Mouse (Mus musculus): ENCODE data around the gene Cd160.
A peak's percentile ranks its signal among the peaks of the same experiment; 100 is the strongest.

Gene Cd160

DNA sequence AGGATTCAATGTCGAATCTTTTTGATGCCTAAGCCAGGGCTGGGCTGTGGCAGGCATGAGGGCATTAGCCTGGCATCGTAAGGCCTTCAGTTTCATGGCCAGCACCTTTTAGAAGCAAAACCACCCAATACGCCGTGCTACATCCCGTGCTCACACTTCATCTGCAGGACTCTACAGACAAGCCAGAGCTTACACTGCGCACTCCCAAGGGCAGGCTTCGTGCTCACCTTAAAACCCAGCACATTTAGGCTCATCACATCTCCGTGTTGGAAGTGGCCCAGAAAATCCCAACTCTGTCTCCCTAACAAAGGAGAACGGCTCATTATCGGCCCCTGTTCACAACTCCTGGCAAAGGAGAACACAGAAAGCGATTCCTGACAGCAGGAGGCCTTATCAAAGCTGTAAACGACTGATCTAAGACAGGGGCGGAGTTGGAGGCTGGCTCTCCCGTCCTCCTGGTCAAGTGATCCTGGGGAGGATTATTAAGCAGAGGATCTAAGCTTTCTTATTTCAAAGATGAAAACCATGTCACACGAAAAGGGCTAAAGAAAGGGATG is 765 bp downstream of the Cd160 start:
- no peak for DNase-seq (ENCODE audit: low spot score in 2 of 2)

DNA sequence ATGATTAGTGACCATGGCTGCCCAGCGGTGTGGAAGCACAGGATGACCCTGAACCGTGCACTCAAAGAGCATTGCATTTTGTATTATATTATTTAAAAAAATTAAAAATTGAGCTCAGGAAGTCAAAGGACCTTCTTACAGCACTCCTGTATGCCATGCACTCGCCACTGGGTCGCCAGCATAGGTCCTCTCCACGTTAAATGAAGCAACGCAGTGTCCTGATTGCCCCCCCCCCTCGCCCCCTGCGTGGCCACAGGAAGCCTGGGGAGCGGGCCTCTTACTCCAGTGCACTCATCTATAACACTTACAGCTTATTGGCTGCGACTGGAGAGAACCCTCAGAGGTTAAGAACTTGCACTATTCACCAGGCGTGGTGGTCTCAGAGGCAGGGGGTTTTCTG is 3.9 kb downstream of the Cd160 start:
- DNase-seq (ENCODE audit: low spot score in 2 of 2) = no peak

DNA sequence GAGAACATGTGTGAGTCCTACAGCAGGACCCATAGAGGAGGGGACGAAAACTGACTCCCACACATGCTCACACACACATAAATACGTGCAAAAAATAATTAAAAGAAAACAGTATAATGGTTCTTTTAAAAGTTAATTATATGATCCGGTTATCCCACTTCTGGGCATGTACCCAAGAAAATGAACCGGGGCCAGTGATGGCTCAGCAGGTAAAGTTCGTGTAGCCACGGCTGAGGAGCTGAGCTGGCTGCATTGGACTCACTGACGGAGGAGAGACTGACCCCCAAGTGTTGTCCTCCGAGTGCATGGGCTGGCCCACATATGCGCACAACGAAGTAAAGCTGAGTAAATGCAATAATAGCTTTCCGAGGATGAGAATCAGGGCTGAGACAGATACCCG is 4.5 kb downstream of the Cd160 start:
- DNase-seq (ENCODE audit: low spot score in 2 of 2) = no peak

DNA sequence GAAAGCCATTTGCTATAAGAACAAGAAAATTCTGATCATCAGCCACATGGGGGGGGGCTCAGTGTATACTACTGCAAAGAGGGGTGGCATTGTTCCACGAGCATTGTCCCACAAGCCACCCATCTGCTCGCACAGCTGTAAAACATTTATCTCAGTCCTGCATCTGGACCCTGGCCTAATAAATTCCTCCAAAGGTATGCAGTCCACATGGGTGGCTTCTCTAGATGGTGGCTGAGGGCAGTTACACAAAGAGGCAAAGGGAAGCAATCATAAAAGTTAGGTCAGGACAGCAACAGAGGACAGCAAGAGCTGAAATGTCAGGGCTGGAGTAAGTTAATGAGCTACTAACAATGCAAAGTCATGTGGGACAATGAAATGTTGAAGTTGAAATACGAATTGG is 5.5 kb downstream of the Cd160 start:
- DNase-seq (ENCODE audit: low spot score in 2 of 2) = no peak

DNA sequence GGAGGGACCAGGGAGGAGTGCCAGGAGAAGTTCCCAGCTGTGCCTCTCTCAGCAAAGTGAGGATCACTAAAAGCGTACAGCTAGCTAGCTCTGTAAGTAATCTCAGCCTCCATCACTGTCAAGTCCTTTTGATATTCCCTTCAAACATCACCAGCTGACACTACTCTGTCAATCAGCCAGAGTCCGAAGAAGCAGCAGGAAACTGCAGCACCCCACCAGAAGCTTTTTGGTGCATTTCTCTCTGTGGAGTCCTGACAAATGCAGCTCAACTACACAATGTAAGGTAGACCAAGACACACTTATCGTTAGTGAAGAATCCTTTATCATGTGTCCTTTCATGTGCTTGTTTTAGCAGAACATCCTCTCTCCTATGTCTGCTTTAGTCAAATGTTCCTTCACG is 7.6 kb downstream of the Cd160 start:
- DNase-seq (ENCODE audit: low spot score in 2 of 2) = no peak

DNA sequence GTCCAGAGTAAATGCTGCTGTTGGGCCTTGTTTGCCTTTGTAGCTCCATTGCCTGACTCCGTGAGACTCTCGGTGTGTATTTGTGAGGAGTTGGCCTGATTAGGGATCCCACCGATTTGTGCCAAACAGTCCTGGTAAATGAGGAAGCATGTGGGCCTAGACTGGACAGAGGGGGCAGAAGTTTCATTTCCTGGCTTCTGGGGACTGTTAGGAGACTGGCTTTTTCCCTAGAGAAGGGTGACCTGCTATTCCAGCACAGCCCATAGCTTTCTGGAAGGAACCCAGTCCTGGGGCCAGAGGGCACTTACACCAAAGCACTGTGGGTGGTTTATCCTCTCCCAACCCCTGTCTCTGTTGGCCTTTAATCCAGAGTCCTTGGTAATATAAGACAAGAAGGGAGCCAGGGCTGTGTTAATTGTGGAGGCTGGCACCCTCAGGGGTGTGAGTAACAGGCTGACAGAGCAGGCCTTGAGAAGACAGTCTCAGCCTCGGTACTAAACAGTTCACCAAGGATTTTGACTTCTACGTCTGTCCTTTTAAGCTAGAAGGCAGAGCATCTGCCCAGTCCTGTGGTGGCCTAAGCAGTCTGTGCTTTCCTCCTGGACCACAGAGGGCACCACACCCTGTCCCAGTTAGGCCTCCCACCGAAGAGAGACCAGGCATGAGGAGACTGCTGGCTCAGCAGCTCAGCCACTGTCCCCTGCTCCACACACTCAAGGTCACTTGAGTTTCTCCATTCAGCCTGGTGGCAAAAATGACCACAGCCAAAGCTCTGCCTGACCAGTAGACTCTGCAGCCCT is 8.8 kb downstream of the Cd160 start:
- DNase-seq (ENCODE audit: low spot score in 2 of 2) = no peak

DNA sequence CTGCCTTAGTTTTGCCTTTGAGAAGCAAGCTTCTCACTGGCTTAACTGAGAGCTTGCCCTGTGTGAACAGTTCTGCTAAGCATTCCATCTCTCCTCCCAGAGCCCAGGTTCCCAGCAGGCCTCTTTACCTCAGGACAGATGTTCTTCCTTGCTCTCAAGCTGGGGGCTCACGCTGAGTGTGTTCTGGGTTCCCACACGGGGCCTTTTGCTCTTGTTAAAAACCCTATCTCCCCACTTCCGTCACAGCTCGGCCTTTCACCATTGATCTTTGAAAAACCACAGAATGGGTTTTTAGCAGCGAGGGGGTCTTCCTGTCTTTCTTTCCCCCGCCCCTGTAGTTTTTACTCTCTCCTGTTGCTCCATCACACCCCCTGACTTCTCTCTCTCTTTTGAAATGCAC is 14.8 kb downstream of the Cd160 start:
- no peak for DNase-seq (ENCODE audit: low spot score in 2 of 2)

DNA sequence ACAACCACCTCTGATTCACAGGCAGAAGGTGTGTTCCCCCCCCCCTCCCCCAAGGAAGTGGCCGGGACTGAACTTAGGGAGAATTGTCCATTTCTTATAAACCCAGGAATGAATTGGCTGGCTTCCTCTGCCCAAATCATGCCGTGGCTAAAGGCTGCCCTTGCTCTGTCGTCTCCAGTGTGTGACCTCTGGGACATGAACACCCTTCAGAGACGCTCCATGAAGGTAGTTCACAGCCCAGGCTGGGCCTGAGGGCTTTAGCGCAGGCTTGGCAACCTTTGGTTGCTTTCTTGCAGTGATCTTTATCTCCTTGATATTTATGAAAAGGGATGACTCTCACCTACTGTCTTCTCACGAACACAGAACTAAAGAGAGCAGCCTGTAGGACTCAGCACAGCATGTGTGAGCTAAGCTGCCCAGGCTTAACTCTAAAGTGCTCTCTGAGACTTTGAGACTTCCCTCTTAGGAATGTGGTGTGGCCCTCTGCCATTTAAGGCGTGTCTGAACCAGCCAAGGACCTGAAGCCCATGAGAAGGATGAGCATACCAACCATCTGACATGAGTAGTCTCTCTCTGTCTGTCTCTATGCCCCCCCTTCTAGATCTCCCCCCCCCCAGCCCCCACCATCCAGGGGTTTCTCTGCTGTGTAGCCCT is 15.4 kb downstream of the Cd160 start:
- no peak for DNase-seq (ENCODE audit: low spot score in 2 of 2)

DNA sequence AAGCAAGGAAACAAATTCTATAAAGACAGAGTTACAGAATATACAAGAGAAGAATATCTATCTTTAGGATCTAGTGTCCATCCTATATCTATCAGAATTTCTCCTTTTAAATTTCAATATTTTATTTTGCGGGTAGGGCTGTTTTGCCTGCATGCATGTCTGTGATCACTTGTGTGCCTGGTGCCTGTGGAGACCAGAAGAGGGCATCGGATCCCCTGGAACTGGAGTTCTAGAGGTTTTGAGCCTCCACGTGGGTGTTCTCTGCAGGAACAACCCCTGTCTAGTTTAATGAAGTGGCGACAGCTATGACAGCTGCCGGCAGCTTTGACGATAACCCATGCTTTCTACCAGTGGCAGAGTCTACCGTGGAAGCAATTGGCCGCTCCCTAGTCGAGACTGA is 16.0 kb downstream of the Cd160 start:
- peak in 1 of 2 experiments; percentile 14 for DNase-seq (ENCODE audit: low spot score in 2 of 2)

DNA sequence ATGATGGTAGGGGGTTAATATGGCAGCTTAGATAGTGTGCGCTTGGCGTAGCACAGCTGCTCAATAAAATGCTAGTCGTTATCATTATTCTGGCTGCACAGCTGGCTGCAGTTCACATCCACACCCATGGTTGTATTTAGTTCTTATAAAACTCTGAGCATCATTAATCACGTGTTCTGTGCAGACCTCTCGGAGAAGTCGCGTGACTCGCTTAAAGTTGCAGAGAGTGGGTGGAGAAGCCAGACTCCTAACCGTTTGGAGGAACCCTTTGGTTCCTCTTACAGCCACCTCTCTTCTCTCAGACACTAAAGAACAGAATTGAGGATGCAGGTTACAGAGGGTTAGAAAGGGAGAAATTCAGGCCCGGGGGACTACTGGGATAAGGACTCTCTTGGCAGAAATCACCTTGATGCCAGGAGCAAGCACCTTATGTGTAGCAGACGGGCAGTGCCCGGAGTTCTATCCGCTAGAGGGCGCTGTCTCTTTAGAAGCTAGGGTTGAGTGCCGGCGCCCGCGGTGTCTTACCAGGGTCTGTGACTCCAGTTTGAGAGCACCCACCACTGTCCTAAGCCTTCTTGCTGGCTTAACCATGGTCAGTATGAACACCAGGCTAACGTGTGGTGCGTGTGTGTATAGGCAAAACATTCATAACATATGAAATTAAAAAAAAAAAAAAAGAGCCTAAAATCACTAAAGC is 16.6 kb downstream of the Cd160 start:
- peak; percentile 62 to 82 for DNase-seq (ENCODE audit: low spot score in 2 of 2)

DNA sequence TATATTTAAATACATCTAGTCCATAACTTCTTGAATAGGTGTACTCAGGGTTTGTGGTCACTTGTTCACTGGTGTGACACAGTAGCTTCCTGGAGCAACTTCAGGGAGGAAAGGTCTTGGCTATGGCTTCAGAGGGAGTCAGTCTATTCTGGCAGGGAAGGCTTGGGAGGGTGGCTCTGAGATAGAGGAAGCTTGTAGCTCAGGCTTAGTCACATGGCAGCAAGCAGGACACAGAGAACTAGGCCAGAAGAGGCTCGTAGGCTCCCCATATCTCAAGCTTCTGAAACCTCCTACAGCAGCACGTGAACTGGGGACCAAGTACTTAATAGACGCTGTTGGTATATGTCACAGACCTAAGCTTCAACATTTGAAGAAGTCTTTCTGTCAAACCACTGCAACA is 17.9 kb downstream of the Cd160 start:
- no peak for DNase-seq (ENCODE audit: low spot score in 2 of 2)

DNA sequence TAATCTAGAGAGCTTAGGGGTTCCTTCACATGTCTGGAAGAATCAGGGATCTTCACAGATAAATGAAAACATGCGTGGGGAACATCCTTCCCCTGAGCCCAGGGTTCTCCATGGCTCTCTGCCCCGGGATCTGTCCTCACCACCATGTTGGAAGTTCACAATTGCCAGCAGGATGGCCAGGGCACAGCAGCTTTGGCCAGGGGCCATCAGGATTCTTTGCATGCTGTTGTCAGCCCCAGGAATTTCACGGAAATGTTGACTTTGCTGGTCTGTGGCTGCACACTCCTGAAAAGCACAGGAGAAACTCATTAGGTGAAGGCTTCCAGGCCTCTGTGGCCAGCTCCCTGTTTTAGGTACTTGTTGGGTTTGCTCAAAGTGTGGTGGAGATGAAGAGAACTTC is 20.5 kb downstream of the Cd160 start:
- DNase-seq (ENCODE audit: low spot score in 2 of 2) = no peak

DNA sequence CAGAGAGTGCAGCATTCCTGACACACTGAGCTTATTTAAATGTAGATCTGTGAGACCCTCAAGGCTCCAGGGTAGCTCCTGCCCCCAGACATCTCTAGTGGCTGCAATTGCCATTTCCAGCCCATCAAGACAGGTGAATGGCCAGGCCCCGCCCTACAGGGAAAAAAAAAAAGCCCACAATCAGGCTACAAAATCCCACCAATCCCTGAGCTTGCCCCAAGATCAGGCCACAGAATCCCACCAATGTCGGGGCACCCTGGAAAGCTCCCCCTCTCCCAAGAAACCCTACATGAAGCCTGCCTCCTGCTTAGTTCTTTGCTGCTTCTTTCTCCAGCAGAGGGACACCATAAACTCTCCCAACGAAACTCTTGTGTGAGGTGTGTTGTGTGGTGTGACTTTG is 21.0 kb downstream of the Cd160 start:
- no peak for DNase-seq (ENCODE audit: low spot score in 2 of 2)

DNA sequence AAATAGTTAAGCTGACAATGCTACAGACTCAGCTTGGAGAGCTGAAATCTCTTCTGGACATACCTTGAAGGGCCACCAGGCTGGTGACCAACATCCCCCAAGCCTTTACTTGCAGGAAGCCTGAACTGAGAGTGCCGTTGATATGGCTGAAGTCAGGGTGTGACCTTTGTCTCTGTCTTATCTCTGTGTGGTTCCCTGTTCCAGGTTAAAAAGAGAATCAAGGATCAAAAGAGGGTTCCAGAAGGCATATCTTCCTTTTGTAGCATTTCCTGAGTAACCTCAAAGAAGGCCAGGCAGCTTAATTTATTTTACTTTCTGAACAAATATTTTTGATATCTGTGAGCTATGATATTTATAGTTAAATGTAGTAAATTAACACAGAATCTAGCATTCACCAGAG is 26.9 kb downstream of the Cd160 start:
- DNase-seq (ENCODE audit: low spot score in 2 of 2) = no peak

DNA sequence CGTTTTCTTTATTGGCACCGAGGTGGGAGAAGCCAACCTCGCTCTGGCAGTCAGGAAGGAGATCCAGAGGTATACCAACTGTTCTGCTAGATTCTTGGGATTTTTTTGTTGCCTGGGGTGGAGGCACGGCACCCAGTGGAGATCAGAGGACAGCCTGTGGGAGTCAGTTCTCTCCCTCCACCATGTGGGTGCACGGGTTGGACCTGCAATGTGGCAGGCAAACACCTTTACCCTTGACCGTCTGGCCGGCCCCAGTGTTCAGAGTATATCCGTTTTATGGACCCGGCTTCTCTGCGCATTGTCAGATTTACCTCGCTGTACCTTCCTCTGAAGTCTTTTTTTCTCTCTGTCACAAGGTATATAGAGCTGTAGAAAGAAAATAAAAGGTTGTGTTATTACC is 28.9 kb downstream of the Cd160 start:
- DNase-seq (ENCODE audit: low spot score in 2 of 2) = no peak

DNA sequence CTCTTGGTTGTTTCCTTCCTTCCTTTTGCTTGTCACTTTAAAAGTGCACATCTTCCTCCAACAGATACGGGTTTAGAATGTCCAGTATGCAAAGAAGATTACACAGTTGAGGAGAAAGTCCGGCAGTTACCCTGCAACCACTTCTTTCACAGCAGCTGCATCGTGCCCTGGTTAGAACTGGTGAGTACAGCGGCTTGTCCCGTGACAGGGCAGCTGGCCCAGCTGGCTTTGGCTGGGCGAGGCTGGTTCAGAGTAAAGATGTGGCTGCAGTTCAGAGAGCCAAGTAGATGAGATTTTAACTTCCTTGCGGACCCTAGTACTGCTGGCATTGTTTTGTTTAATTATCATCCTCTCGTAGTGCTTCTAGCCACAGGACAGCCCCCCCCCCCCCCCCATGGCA is 40.6 kb downstream of the Cd160 start:
- no peak for DNase-seq (ENCODE audit: low spot score in 2 of 2)

DNA sequence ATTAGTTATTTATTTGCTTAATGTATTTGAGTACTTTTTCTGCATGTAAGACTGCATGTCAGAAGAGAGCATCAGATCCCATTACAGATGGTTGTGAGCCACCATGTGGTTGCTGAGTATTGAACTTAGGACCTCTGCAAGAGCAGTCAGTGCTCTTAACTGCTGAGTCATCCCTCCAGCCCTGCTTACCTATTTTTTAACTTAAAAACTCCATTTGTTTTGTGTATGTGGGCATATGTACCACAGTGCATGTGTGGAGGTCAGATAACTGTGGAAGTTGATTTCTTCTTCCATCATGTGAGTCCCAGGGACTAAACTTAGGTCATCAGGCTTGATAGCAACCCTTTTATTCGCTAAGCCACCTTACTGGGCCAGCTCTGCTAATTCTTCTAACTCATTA is 41.4 kb downstream of the Cd160 start:
- no peak for DNase-seq (ENCODE audit: low spot score in 2 of 2)

DNA sequence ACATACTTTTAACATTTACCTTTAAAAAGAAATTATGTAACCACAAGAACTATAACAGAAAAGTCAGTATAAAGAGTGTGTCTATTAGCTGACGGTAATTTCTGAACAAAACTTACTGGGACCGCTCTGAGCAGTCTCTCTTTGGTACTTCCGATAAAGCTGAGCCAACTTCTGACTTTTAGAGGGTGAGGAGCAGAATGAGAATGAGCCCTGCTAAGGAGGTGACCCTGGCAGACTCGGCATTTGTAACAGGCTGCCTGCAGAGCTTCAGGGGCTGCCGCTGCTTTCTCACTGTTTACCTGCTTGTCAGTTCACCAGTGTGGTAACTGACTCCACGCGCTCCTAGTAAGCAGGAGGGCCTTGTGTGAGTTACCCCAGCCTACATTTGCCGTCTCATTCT is 46.9 kb downstream of the Cd160 start:
- no peak for DNase-seq (ENCODE audit: low spot score in 2 of 2)

DNA sequence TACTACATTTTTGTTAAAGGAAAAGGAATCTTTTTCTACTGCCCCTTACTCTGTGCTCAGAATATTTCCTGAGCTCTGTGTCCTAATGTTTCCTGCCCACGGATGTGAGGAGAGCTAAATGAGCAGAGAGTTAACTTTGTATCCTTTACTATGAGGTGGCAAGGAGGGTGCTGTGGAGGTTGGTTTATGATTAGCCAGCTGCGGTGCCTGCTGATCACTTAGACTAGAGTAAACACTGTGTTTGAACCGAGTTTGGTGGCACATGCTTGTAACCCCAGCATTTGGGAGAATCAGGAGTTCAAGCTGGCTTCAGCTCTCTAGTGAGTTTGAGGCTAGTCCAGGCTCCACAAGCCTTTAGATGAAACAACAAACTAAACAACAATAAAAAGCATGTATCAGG is 52.0 kb downstream of the Cd160 start:
- no peak for DNase-seq (ENCODE audit: low spot score in 2 of 2)

DNA sequence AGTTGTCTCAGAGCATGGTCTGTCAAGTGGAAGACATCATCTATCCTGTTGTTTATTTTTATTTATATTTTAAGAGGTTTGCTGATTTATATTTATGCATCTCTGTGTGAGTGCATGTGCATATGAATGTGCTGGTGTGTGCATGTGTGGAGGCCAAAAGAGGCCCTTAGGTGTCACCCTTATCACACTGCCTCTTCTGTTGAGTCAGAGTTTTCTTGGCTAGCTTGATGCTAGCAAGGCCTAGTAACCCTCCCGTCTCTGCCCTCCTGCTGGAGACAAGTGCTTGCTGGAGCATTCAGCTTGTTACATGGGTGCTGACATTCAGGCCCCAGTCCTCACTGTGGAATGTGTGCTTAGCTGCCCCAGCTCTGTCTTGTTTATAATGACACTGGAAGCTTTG is 56.2 kb downstream of the Cd160 start:
- DNase-seq (ENCODE audit: low spot score in 2 of 2) = no peak

DNA sequence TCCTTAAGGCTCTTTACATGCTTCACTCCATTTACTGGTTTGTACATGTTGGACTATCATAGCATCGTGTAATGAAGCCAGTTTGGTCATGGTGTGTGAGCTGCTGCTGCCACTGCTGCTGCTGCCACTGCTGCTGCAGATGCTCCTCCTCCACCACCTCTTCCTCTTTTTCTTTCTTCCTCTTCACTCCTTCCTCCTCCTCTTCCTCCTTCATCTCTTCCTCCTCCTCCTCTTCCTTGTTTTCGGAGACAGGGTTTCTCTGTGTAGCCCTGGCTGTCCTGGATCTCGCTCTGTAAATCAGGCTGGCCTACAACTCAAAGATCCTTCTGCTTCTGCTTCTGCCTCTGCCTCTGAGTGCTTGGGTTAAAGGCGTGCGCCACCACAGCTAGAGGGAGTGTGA is 59.2 kb downstream of the Cd160 start:
- DNase-seq (ENCODE audit: low spot score in 2 of 2) = no peak

DNA sequence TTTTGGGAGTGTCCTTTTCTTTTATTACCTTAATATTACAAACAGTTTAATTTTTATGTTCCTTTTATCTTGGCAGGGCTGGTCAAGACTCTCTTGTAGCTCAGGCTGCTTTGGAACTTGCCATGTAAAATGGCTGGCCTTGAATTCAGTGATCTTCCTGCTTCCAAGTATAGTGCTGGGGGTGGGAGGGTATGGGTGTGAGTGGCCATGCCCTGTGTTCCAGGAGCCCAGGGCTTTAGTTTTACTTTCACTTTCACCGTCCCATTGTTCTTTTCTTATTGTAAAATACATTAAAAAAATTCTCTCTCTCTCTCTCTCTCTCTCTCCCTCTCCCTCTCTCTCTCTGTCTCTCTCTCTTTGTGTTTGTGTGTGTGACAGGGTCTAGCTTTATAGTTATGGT is 64.6 kb downstream of the Cd160 start:
- DNase-seq (ENCODE audit: low spot score in 2 of 2) = no peak

DNA sequence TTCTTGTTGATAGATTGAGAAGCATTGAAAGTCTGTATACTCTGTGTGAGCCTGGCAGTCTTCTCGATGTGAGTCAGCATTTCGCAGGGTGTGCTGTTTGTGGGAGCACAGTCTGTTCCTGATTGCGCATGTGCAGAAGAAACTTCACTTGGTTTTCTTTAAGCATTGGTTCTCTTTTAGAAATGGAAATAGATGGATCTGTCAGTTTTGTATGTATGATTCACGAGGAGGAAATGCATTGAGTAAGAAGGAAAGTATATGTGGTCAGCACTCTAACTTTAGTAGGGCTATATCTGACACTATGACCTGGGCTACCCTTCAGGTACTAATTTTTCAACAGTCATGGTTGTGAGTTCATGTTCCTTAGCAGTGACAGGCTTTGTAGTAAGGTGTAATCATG is 69.5 kb downstream of the Cd160 start:
- DNase-seq (ENCODE audit: low spot score in 2 of 2) = no peak
